17 mouse cellular contexts compared by ENCODE assay signal in the genomic region with DNA sequence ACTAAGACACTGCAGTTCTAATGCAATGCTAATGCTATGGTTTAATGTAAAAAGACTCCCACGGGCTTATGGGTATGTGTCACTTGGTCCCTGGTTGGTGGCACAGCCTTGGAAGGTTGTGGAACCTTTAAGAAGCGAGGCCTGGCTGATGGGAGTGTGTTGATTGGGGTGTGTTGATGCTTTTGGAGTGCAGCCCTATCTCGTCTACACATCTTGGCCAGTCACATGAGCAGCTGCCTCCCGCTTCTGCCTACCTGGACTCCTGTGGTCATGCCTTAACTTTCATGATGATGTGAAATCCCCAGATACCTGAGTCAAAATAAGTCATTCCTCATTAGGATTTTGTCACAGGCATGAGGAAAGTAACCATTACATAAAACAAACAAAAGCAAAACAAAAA. TPM values are rescaled to one million over a fixed set of nuclear protein-coding genes. Genes with fewer than 3 reads are reported as not detected.
DNase-seq lines count a peak whose midpoint lies in the region; ATAC-seq and TF ChIP-seq lines count a peak whose summit lies in the region.
"Had no signal": no experiment of that assay in that cellular context is flagged by ENCODE, and none has a peak within 500 bp of the region (broad histone marks: within the 10 kb centered on the region; RNA-seq: fewer than 3 reads in every experiment).

No protein-coding gene starts in this region.

- H3K9me3 ChIP-seq in liver, embryonic 14.5 days (ENCODE audit: control insufficient read depth, low read length) = no peaks in the 10 kb centered on the region
- H3K9me3 ChIP-seq: embryonic facial prominence, embryonic 12.5 days; heart, embryonic 13.5 days; hindbrain, embryonic 12.5 days had no signal

- WGBS in liver, embryonic 14.5 days (ENCODE audit: insufficient replicate concordance) = 54% methylated on average over 4 of the region's 4 CpGs

- H3K4me1 ChIP-seq in liver, embryonic 14.5 days (replicated peaks; ENCODE audit: control insufficient read depth in 2 of 2, insufficient read depth in 2 of 2, low read length in 1 of 2) = peaks cover 19 to 28% of the 10 kb centered on the region in 2 experiments

- peak; percentile 56 for ATAC-seq in erythroblast, adult 5-6 weeks (replicated peaks; ENCODE audit: low FRiP score, poor library complexity, severe bottlenecking)
- ATAC-seq in liver, embryonic 14.5 days (ENCODE audit: insufficient read depth) = peak; percentile 59; the same call in 1 of the 2 replicates
- ATAC-seq: hindbrain, embryonic 16.5 days had no signal

- no peak for TF ChIP-seq EP300 in liver, embryonic 14.5 days (IDR thresholded peaks at IDR 0.05; ENCODE audit: low read depth)

- intact Hi-C loops in left cerebral cortex, postnatal 36 days (cut with DNase I) = no loop called here

- no peak overlapping the region; the same call in 1 of the 2 replicates for H3K9ac ChIP-seq in liver, embryonic 14.5 days (replicated peaks)
- H3K9ac ChIP-seq: embryonic facial prominence, embryonic 12.5 days; heart, embryonic 13.5 days; hindbrain, embryonic 12.5 days had no signal

- DNase-seq in induced T-regulatory cell, adult 2 months (ENCODE audit: low read depth) = peak; percentile 24
- no peak for DNase-seq in liver, embryonic 14.5 days (ENCODE audit: low read depth in 3 of 3, low spot score in 3 of 3)
- no peak for DNase-seq in urinary bladder, postnatal 25 days (ENCODE audit: low spot score)
- DNase-seq in left cerebral cortex, postnatal 36 days (ENCODE audit: low spot score in 2 of 2) = no peak
- no peak for DNase-seq in cerebellum, postnatal 14 days
- DNase-seq: adrenal gland, adult 8-10 months; adrenal gland, postnatal 36 days; cerebellum, adult 2 months; cerebellum, postnatal 10 days; gastrocnemius, postnatal 36 days; heart, adult 11 months; heart, postnatal 36 days had no signal

- TF ChIP-seq CTCF in liver, embryonic 14.5 days (IDR thresholded peaks at IDR 0.05; ENCODE audit: low read depth) = no peak

- H3K36me3 ChIP-seq in liver, embryonic 14.5 days (replicated peaks; ENCODE audit: control insufficient read depth, insufficient read depth, low read depth) = peaks cover 5% of the 10 kb centered on the region

- H3K27me3 ChIP-seq in liver, embryonic 14.5 days (ENCODE audit: control insufficient read depth, insufficient read depth, low read length) = no peaks in the 10 kb centered on the region
- H3K27me3 ChIP-seq: embryonic facial prominence, embryonic 12.5 days; heart, embryonic 13.5 days; hindbrain, embryonic 12.5 days had no signal

- no peak overlapping the region for H3K27ac ChIP-seq in liver, embryonic 14.5 days
- H3K27ac ChIP-seq: embryonic facial prominence, embryonic 12.5 days; heart, embryonic 13.5 days; hindbrain, embryonic 12.5 days had no signal

- H3K4me2 ChIP-seq in liver, embryonic 14.5 days (ENCODE audit: low read depth) = no peak overlapping the region
- H3K4me2 ChIP-seq: embryonic facial prominence, embryonic 12.5 days; heart, embryonic 13.5 days; hindbrain, embryonic 12.5 days had no signal

- no peak overlapping the region for H3K4me3 ChIP-seq in liver, embryonic 14.5 days (ENCODE audit: insufficient read depth in 1 of 2, low read depth in 2 of 2, low read length in 2 of 2)
- H3K4me3 ChIP-seq: embryonic facial prominence, embryonic 12.5 days; heart, embryonic 13.5 days; hindbrain, embryonic 12.5 days had no signal

RNA-seq across cellular contexts. Expression of gene Katnal1, which starts 22.8 kb away (rescaled TPM):
- total RNA-seq in erythroblast, adult 5-6 weeks (2015; ENCODE audit: low replicate concordance) = 4.0 and 4.6 TPM in 2 replicates
- total RNA-seq in erythroblast, adult 5-6 weeks (2017; ENCODE audit: low replicate concordance) = 9.1 and 10.4 TPM in 2 replicates
- 3.9 and 5.1 TPM in 2 replicates for polyA plus RNA-seq in liver, embryonic 14.5 days (2012; rRNA removed)
- polyA plus RNA-seq in liver, embryonic 14.5 days (2014; fragmentation: Nextera tagmentation; extraction: Ambion mirVana) = 7.6 and 8.3 TPM in 2 replicates
- 10 to 100 TPM; 69.5 to 72.8 TPM for total RNA-seq in left cerebral cortex, postnatal 36 days (2021)

Comparison
In these comparisons a context has a peak if more than half of its experiments do, and no peak if none do; other contexts are left out.
1. RNA of gene Katnal1, which starts 22.8 kb away (total RNA-seq): 69.5 to 72.8 TPM in left cerebral cortex, postnatal 36 days; 4.0 to 10.4 TPM in erythroblast, adult 5-6 weeks; every median in the first group is over 4 times any median in the second.